Mouse (Mus musculus): ENCODE data around the gene Frem1.

Gene Frem1

DNA sequence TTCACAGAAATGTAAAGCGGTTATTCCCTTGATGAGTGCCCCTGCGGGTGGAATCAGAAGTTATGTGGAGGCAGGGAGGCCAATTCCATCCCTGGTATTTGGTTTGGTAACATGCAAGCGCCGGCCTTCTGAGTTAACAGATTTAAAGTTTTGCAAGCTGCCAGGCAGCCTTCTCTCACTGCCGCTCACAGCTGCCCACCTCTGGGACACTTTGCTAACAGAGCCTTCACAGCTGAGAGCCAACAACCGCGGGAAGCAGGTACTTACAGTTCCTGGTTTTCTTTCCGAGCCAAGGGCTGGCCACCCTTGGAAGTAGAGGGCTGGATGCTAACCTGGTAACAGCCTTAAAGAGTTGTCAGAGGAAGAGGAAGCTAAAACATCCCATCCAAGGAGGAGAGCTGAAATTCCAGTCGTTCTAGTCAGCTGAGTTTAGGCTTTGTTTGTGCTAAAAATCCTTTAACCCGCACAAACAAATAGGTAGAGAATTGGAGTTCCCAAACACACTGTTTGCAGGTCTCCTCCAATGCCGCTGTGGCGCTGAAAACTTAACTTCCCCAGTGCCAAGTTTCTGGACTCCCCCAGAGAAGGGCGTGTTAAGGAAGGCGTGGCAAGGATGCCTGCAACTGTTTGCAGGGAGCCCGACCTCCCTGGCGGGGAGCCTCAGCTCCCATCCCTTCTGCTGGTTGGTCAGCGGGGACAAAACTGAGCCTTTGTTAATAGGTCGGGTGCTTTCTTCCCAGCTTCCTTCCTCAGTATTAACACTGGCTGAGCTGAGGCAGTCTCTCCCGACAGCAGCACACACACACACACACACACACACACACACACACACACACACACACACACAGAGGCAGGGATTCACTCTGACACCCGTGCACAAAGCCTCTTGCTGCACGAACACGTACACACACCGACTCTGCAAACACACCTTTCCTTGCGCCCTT lies at the start of gene Frem1:
Gene Frem1, minus strand, starts transcription at position 706 of the 944 bp plus-strand sequence.
- DNase-seq (ENCODE audit: low read depth in 1 of 2, low spot score in 2 of 2): no peak

DNA sequence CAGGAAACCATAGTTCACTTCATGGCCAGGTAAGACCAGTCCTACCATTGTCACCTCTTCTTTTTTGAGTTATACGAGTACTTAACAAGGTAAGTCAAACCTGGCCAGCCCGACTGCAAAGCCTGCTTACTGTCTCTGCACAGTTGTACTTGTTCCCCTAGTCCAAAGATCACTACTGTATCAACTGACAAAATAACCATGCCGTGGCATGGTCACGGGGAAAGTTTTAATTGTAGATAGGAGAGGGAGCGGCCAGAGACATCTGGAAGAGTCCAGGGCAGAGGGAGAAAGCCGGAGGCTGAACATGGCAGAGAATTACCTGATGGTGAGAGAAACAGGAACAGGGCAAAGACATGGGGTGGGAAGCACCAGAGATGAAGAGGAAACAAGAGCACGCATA lies 46.9 kb upstream of the Frem1 start:
- DNase-seq (ENCODE audit: low read depth in 1 of 2, low spot score in 2 of 2): no peak

DNA sequence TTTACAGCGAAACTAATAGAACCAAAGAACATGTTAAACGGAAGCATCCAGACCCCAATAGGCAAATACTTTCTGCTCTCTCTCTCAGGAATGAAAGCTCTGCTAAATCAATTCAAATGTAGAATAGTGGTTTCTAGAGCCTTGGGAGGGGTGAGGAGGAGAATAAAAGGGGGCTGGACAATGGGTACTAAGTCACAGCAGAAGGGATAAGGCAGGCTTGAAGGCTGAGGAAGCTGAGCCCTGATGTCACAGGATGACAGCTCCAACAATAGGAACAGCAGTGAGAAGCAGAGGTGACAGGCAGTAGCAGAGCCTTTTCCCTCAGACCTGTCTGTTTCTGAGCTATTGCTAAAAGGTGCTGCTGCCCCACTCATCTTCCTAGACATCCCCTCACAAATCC lies 41.8 kb upstream of the Frem1 start:
- DNase-seq (ENCODE audit: low read depth in 1 of 2, low spot score in 2 of 2): no peak

DNA sequence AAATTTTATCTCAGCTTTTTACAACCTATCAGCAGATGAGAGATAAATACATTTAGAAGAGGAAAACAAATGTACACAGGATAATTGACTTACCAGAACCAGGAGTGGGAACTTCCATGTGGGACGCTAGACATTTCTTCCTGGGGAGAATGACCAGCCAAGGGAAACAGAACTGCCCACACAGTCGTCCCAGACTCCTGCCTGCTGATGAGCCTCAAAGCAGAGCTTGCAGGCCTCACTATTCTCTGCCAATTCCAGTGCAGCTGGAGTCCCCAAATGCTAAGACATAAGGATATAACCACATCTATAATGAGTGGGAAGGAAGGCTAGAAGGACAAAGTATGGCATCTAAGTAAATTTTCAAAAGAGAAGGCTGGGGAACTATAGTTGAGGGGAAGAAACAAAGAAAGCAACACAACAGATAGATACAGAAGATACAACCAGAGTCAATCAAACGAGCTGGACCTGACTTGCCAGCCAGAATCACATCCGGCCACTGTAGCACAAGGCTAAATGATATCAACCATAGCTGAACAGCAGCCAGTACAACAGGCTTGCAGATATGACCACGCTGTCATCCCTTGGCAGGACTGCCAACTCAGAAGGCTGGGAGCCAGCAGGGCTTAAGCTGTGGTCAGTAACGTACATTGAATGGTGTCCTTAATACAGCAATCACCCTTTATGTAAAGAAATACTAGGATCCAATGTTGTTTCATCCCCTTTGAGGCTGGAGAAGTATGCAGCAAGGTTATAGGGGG lies 38.7 kb upstream of the Frem1 start:
- DNase-seq (ENCODE audit: low read depth in 1 of 2, low spot score in 2 of 2): no peak

DNA sequence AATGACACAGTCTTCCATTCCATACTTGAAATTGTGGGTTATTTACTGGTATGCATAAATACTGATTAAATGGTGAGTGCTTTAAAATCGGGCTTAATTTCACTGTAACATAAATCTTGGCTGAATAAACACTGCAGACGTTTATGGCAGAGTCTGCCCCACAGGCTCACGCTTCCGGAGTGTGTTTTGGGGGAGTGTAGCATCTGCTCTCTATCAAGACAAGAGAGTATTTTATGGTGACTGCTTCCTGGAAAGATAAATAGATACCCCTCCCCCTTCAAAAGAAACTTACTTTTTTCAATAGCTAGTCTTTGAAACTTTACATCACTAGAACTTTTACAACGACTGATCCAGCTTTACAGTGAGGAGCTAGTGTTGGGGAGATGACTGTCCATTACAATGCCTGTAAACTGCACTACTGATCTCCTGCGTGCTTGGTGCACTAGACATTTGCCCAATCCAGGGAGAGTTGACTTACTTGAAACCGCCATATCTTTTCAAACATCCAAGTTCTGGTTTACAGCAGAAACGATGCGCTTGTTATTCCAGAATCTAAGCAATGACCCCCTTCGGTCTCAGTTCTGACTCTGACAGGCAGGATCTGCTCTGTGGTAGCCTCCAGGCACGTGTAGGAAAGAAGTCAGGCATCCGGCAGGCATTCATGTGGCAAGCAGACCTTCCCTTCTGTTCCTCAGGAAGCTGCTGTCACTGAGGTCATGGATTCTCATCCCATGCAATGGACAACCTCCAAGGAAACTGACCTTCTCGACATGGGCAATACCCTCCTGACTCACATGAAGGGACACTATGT lies 28.4 kb upstream of the Frem1 start:
- no peak for DNase-seq (ENCODE audit: low read depth in 1 of 2, low spot score in 2 of 2)

DNA sequence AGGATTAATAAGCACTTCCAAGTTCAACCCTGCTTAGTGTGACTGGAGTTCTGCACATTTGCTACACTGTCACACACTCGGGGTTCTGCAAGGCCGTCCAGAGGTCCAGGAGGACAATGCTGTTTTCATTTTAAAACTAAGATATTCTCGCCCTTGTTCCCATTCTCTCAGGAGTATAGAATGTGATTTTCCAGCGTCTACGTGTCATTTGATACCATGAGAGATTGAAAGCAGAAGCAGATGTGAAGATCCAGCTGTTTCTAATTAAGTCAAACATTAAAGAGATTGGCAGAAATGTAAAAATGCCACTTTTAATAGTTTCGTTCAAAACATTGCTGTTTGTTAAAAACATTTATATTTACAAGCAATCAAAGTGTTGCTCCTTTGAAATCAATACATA lies 12.1 kb upstream of the Frem1 start:
- DNase-seq (ENCODE audit: low read depth in 1 of 2, low spot score in 2 of 2): no peak

DNA sequence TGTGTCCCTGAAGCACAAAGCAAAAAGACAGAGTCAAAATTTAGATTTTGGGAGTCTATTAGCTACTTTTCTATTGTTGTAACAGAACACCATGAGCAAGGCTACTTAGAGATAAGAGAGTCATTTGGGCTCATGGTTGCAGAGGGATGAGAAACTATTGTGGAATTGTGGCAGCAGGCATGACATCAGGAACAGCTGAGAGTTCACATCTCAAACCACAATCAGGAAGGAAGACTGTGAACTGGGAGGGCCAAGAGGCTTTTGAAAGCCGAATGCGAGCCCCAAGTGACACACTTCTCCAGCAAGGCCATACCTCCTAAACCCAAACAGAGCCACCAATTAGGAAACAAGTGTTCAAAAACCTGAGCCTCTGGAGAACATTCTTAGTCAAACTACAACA lies 9.4 kb upstream of the Frem1 start:
- DNase-seq (ENCODE audit: low read depth in 1 of 2, low spot score in 2 of 2): no peak

DNA sequence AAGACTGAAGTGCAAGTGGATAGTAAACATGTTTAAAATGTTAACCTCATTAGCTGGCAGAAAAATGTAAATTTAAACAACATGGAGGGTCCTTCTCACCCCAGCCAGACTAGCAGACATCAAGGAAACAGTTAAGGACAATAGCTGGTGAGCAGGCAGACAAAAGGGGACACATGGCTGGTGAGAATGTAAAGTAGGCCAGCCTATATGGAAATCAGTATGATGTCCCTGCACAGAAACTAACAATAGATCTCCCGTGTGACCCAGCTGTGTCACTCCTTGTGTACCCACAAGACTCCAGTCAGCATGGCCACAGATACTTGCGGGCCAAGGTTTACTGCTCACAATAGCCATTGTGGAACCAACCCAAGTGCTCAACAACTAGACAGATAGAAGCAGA lies 6.5 kb upstream of the Frem1 start:
- no peak for DNase-seq (ENCODE audit: low read depth in 1 of 2, low spot score in 2 of 2)

DNA sequence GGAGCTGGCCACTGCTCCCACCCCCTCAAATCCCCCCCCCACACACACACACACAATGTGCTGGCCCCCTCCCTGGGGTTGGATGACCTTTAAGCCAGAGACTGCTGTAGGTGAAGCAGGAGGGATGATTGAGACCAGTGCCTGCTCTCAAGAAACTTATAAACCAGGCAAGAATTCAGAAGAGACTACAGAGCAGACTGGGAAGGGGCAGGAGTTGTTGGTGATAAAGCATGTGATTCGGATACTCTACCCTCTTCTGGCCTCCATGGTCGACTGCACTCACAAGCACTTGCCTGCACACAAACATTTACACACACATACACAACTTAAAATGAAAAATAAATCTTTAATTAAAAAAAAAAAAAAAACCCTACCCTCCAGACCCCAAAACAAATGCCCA lies 6.0 kb upstream of the Frem1 start:
- no peak for DNase-seq (ENCODE audit: low read depth in 1 of 2, low spot score in 2 of 2)

DNA sequence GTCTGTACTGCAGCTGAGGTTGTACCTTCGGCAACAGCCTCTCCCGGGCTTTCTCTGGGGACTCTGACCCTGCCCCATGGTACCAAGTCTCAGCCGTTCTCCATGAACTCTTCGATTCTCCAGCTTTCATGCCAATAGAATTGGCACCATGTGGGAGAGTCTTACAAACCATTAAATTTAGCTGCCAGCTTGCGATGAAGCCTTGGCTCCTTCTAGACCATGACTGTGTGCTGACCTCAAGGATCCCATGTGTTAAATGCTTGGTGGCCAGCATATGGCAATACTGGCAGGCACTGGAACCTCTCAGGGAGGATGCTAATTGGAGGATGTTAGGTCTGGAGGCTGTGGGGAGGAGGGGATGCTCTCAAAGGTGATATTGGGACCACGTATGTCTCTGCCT lies 4.4 kb upstream of the Frem1 start:
- no peak for DNase-seq (ENCODE audit: low read depth in 1 of 2, low spot score in 2 of 2)

DNA sequence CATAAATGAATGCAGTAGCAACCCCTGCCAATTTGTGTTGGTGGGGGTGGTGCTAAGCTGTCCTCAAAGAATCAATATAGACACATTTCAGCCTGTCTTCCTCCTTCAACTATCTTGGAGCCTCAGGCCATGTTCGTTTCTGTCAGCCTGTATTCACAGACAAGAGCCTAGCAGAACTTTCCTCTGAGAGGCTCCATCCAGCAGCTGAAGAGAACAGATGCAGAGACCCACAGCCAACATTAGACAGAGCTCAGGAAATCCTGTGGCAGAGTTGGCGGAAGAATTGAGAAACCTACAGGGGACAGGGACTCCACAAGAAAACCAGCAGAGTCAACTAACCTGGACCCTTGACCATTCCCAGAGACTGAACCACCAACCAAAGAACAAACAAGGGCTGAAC lies 3.3 kb upstream of the Frem1 start:
- DNase-seq (ENCODE audit: low read depth in 1 of 2, low spot score in 2 of 2): no peak

DNA sequence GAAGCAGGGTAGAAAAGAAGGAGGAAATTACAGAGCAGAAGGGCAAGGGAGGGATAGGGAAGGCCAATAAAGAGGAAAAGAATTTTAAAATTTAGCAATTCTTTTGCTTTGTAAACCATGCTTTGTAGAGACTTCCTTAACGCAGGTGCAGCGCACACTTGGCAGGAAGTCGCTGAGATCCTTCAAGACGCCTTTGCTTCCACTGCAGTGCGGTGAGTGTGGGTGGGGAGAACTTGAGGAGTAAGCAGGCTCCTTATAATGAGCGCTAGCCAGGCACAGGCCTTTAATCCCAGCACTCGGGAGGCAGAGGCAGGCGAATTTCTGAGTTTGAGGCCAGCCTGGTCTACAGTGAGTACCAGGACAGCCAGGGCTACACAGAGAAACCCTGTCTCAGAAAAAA lies 1.1 kb upstream of the Frem1 start:
- DNase-seq (ENCODE audit: low read depth in 1 of 2, low spot score in 2 of 2): no peak

DNA sequence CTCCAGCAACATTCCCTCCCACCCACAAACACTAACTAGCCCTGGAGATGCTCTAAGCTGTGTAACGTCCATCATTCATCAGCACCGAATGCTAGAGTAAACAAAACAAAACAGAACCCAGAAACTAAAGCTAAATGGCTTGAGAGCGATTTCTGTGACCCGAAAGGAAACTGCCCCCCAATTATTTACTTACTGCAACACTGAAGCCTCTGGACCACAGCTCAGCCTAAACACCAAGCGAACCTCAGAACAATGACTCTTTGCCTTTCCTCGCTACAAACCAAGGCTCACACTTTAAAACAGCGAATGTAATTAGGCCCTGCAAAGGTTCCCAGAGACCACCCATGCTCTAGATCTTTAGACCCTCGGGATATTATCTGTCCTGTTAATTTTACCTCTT lies 963 bp downstream of the Frem1 start:
- DNase-seq (ENCODE audit: low read depth in 1 of 2, low spot score in 2 of 2): no peak

DNA sequence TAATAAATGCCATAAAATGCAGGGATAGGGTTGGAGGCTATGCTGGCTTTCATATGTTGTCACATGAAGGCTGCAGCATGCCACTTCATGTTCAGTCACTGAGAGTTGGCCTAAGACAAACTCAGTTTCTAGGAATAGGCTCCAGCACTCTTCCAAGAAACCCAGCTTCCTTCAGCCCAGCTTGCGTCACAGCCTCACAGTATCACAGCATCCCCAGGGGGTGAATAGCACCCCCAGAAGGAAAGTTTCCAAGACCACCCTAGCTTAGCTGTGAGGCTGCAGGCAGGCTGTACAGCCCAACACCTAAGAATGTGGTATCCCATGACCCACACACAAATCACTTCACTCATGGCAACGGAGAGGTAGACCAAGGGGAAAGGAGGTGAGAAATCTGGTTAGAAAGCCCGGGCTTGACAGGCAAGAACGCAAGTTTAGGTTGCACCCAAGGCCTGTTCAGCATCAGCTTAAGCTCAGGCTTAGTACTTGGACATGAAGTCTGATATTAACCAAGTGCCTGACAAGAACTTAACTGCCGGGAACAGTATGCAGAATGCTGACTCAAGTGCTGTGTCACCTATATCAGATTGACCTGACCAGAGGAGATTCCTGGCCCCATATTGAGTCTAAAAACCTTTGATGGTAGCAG lies 1.9 kb downstream of the Frem1 start:
- DNase-seq (ENCODE audit: low read depth in 1 of 2, low spot score in 2 of 2): no peak

DNA sequence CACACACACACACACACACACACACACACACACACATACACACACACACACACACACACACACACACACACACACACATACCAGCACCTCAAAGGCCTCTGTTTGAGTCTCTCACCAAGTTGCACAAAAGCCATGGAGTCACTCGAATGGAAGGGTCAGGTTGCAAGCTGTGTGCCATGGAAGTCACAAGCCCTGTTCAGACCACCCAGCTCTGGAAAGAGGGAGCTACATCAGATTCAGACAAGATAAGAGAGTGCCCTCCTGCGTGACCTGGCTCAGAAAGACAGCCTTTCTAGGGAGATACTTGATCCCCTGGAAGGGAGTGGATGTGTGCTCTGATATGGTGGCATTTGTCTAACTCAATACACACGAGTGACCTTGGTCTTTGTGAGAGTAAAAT lies 2.9 kb downstream of the Frem1 start:
- DNase-seq (ENCODE audit: low read depth in 1 of 2, low spot score in 2 of 2): no peak

DNA sequence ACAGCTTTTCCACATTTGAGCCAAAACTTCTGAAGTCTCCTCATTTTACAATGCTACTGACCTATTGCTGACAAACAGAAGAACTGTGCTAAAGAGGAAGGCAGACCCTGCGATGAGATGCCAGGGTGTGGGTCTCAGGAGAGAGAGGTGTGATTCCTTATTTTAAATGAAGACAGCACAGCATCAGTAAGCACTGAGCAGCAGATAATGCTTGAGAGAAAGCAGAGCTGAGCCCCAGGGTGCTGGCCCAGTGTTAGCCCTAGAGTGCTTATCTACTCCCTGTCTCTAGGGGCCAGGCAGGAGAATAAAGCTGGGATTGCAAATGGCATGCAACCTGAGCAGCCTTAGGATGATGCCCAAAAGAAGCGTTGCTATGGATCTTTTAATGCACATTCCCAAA lies 3.6 kb downstream of the Frem1 start:
- DNase-seq (ENCODE audit: low read depth in 1 of 2, low spot score in 2 of 2): no peak

DNA sequence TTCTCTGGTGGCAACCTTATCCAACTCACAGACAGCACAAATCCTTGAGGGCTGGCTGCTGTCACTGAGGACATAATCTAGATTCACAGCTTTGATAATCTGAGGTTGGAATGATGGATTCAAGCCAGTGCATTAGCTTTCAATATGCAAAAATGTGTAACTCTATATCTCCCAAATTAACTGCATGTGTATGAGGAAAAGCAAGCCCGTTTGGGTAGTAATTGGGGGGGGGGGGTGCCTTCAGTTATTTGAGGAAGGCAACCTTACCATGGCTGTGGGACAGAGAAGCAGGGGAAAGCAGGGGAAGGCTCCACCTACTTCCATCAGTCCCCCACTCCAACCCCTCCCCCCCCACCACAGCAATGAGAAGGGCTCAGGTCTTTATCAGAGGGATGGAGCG lies 5.3 kb downstream of the Frem1 start:
- no peak for DNase-seq (ENCODE audit: low read depth in 1 of 2, low spot score in 2 of 2)

DNA sequence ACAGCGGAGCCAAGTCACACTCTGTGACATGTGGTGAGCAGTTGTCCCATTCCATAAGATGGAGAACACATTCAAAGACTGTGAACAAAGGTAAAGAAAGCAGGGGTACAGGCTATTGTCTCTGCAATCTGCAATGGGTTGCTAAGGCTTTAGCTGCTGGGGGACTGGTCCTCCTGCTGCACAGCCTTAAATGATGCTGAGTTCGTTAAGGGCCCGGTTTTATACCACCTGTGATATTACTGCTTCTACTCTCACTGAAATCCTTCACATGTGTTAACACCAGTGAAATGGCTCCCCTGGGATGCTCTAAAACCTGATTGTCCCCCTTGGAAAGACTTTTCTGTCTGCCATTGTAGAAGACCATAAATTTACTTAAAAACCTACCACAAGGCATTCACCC lies 6.1 kb downstream of the Frem1 start:
- DNase-seq (ENCODE audit: low read depth in 1 of 2, low spot score in 2 of 2): no peak

DNA sequence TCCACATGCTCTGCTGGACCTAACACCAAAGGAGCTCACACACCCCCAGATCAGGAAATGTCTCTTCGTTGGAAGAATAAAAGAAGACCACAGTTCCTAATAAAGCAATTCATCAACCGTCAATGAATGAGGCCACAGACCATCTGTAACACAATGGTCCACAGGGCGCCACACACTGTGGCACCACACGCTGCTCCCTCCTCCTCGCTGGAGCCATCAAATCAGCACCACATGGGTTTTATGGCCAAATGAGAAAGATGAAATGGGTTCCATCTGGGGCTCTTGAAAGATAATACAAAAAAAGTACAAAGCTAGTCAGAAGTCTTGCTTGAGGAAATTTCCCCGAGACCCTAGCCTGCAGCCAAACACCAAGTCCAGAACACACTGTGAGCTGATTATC lies 6.9 kb downstream of the Frem1 start:
- DNase-seq (ENCODE audit: low read depth in 1 of 2, low spot score in 2 of 2): no peak

DNA sequence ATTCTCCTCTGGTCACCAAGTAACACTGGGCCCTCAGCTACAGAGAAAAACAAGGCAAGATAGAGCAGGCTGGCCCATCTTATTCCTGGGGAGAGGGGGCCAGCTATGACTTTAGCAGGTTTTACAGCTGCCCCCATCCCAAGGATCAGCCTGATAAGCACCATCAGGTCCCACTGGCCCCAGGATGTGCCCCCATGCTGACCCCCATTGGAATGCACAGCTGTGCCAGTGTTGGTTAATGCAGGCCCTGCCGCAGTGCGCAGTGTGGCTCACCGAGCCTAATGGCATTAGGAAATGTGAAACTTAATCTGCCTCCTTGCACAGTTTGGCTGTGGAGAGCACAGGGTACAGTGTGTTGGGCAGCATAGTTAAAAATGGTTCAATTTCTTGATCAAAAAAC lies 11.4 kb downstream of the Frem1 start:
- no peak for DNase-seq (ENCODE audit: low read depth in 1 of 2, low spot score in 2 of 2)

DNA sequence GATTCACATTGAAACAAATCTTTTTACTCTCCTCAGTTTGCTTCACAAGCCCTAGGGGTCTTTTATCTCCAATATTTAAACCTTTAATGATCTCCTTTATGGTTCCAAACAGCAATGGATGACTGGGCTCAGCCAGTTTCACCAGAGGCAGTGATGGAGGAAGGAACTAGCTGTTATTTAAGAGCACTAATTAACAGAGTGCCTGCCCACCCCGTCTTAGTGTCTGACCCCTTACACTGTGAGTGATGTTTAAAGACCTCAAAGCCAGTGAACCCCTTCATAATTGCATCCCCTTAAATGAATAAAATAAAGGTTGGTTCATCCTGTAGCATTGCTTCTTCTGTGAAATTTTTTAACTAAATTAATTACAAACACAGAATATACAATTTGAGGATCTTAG lies 19.4 kb downstream of the Frem1 start:
- no peak for DNase-seq (ENCODE audit: low read depth in 1 of 2, low spot score in 2 of 2)
